Mouse (Mus musculus) urinary bladder, postnatal 36 days (tissue): ENCODE measurements at regions not wholly inside any gene's neighbourhood (a gene's known extent, or its start where the extent isn't known, plus 50 kb on each side); places are given as distances from the start of the nearest gene placed in this dataset.

Experiments
- DNase-seq, 2 experiments: peaks; one replicate each; pipeline ENCODE4 v3.0.0; 2022; ENCODE audit warnings: low spot score in 2 of 2, mixed read lengths in 1 of 2

GRCm38 (mm10) chr4:7642878-7643590, 595.8 kb downstream of the Car8 start:
- DNase-seq, result no peak

GRCm38 (mm10) chr4:7597671-7598390, 641.0 kb downstream of the Car8 start:
- DNase-seq, result no peak

GRCm38 (mm10) chr4:7596116-7596515, 642.7 kb downstream of the Car8 start:
- DNase-seq, result no peak

- no peak for DNase-seq
Observed at GRCm38 (mm10) chr4:7583851-7584250, 655.0 kb downstream of the Car8 start.

- no peak for DNase-seq
Observed at GRCm38 (mm10) chr4:7581931-7582330, 656.9 kb downstream of the Car8 start.

- DNase-seq, result no peak
Observed at GRCm38 (mm10) chr4:7581220-7581916, 657.5 kb downstream of the Car8 start.

GRCm38 (mm10) chr4:7580554-7581219, 658.2 kb downstream of the Car8 start:
- DNase-seq, result no peak

- DNase-seq, result no peak
Observed at GRCm38 (mm10) chr4:7574011-7574410, 664.8 kb downstream of the Car8 start.

GRCm38 (mm10) chr4:7567687-7568393, 671.0 kb downstream of the Car8 start:
- no peak for DNase-seq

GRCm38 (mm10) chr4:7559867-7560832, 678.7 kb downstream of the Car8 start:
- DNase-seq, result no peak

- DNase-seq, result no peak
Observed at GRCm38 (mm10) chr4:7558721-7559120, 680.1 kb downstream of the Car8 start.

GRCm38 (mm10) chr4:7534301-7534700, 704.5 kb downstream of the Car8 start:
- DNase-seq, result no peak

GRCm38 (mm10) chr4:7527718-7528117, 711.1 kb downstream of the Car8 start:
- DNase-seq, result no peak

GRCm38 (mm10) chr4:7513081-7513480, 725.8 kb downstream of the Car8 start:
- no peak for DNase-seq

GRCm38 (mm10) chr4:7485552-7485951, 753.3 kb downstream of the Car8 start:
- DNase-seq, result no peak

GRCm38 (mm10) chr4:7455130-7455529, 783.7 kb downstream of the Car8 start:
- no peak for DNase-seq

- DNase-seq, result no peak
Observed at GRCm38 (mm10) chr4:7452678-7453077, 786.2 kb downstream of the Car8 start.

- DNase-seq, result no peak
Observed at GRCm38 (mm10) chr4:7450991-7451390, 787.9 kb downstream of the Car8 start.

GRCm38 (mm10) chr4:7429308-7429707, 809.5 kb downstream of the Car8 start:
- no peak for DNase-seq

- DNase-seq, result no peak
Observed at GRCm38 (mm10) chr4:7424081-7424480, 814.8 kb downstream of the Car8 start.
